Mouse (Mus musculus): ENCODE results near the gene Sfxn2. TPM values are rescaled to one million over a fixed set of nuclear protein-coding genes. Genes with fewer than 3 reads are reported as not detected.
A peak's percentile ranks its signal among the peaks of the same experiment; 100 is the strongest.

The Sfxn2 gene
- polyA plus RNA-seq, 1 experiment from 2014 or later: 8.4 TPM

DNA sequence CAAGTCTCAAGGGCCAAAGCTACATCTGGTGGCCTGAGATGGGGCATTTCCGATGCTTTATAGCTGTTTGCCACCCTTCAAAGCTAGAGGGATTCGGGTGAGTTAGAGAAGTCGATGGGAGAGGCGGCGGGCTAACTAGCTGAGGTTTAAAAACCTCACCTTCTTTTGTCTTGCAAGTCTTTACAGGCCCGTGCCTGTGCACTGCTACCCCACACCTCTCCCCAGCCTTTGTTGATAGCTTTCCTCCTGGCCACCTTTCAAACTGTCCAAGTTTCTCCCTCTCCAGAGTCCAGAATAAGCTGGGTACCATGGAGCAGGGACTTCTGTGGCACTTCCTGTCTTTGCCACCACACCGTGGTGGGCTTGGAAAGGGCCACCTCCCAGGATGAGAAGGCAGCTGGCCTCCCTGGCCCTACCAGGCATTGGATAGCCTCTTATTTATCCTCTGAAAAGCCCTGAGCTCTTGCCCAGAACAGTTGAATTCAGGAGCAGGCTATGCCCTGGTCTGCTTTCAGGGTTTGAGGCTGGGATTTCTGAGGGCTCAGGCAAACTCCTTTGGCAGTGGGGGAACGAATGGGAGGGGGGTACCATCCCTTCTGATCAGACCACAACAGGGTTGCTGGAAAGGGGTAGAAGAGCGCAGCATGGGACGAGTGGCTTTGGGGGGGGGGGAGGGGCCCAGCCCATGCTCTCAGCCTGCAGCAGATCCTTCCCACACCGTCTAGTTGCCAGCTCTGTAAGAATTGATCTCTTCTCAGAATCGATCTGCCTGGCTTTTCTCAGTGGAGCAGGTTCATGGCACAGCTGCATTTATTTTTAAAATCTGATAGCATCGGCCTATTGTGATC is 43.3 kb upstream of the Sfxn2 start:
- no peaks in the 10 kb centered on the region for H3K27me3 ChIP-seq (ENCODE audit: control insufficient read depth, insufficient read depth, low read length)
- H3K9me3 ChIP-seq (ENCODE audit: control insufficient read depth, low read length): no peaks in the 10 kb centered on the region
- DNase-seq (ENCODE audit: low spot score): no peak
- no peaks in the 10 kb centered on the region for H3K36me3 ChIP-seq (replicated peaks; ENCODE audit: control insufficient read depth, insufficient read depth)
- H3K4me3 ChIP-seq (replicated peaks; ENCODE audit: low read length): no peak overlapping the region
- H3K9ac ChIP-seq: peak overlapping the region; percentile 55; the same call in 1 of the 2 replicates
- peak; percentile 0; the same call in 1 of the 2 replicates for ATAC-seq (ENCODE audit: low FRiP score)
- peaks cover 81% of the 10 kb centered on the region for H3K4me1 ChIP-seq (replicated peaks; ENCODE audit: control insufficient read depth, insufficient read depth, low read length)
- peak overlapping the region; percentile 92 for H3K27ac ChIP-seq
- 6% methylated on average over 13 of the region's 13 CpGs for WGBS
- H3K4me2 ChIP-seq (replicated peaks): peak overlapping the region; percentile 57; the same call in 1 of the 2 replicates

GRCm38 (mm10) chr19:46530449-46530990 is 42.6 kb upstream of the Sfxn2 start:
- Histone ChIP-seq H3K4me3 (replicated peaks; ENCODE audit: low read length) (no peak overlapping the region), H3K9ac (peak overlapping the region; percentile 35), H3K27ac (peak overlapping the region; percentile 92), H3K36me3 (replicated peaks; ENCODE audit: control insufficient read depth, insufficient read depth) (no peaks in the 10 kb centered on the region), H3K9me3 (ENCODE audit: control insufficient read depth, low read length) (no peaks in the 10 kb centered on the region), H3K4me1 (replicated peaks; ENCODE audit: control insufficient read depth, insufficient read depth, low read length) (peaks cover 76% of the 10 kb centered on the region), H3K27me3 (ENCODE audit: control insufficient read depth, insufficient read depth, low read length) (no peaks in the 10 kb centered on the region), H3K4me2 (replicated peaks) (peak overlapping the region; percentile 17)
- 12% methylated on average over 8 of the region's 8 CpGs for WGBS
- no peak for ATAC-seq (ENCODE audit: low FRiP score)
- no peak for DNase-seq (ENCODE audit: low spot score)

GRCm38 (mm10) chr19:46531071-46532030 is 41.8 kb upstream of the Sfxn2 start:
- Histone ChIP-seq H3K27ac (peak overlapping the region; percentile 92), H3K36me3 (replicated peaks; ENCODE audit: control insufficient read depth, insufficient read depth) (no peaks in the 10 kb centered on the region), H3K9ac (peak overlapping the region; percentile 35), H3K4me1 (replicated peaks; ENCODE audit: control insufficient read depth, insufficient read depth, low read length) (peaks cover 72% of the 10 kb centered on the region), H3K4me2 (replicated peaks) (peak overlapping the region; percentile 17; the same call in 1 of the 2 replicates), H3K4me3 (replicated peaks; ENCODE audit: low read length) (no peak overlapping the region), H3K27me3 (ENCODE audit: control insufficient read depth, insufficient read depth, low read length) (no peaks in the 10 kb centered on the region), H3K9me3 (ENCODE audit: control insufficient read depth, low read length) (no peaks in the 10 kb centered on the region)
- ATAC-seq (ENCODE audit: low FRiP score) (no peak), DNase-seq (ENCODE audit: low spot score) (no peak)
- WGBS: 10% methylated on average over 16 of the region's 16 CpGs

GRCm38 (mm10) chr19:46532031-46532688 is 41.0 kb upstream of the Sfxn2 start:
- Histone ChIP-seq H3K36me3 (replicated peaks; ENCODE audit: control insufficient read depth, insufficient read depth) (peaks cover 5% of the 10 kb centered on the region; the same call in 1 of the 2 replicates), H3K4me2 (replicated peaks) (no peak overlapping the region), H3K4me3 (replicated peaks; ENCODE audit: low read length) (no peak overlapping the region), H3K27me3 (ENCODE audit: control insufficient read depth, insufficient read depth, low read length) (no peaks in the 10 kb centered on the region), H3K9me3 (ENCODE audit: control insufficient read depth, low read length) (no peaks in the 10 kb centered on the region), H3K4me1 (replicated peaks; ENCODE audit: control insufficient read depth, insufficient read depth, low read length) (peaks cover 66% of the 10 kb centered on the region), H3K9ac (peak overlapping the region; percentile 31; the same call in 1 of the 2 replicates), H3K27ac (peak overlapping the region; percentile 92)
- ATAC-seq (ENCODE audit: low FRiP score) (no peak), DNase-seq (ENCODE audit: low spot score) (no peak)
- WGBS: 11% methylated on average over 10 of the region's 10 CpGs

DNA sequence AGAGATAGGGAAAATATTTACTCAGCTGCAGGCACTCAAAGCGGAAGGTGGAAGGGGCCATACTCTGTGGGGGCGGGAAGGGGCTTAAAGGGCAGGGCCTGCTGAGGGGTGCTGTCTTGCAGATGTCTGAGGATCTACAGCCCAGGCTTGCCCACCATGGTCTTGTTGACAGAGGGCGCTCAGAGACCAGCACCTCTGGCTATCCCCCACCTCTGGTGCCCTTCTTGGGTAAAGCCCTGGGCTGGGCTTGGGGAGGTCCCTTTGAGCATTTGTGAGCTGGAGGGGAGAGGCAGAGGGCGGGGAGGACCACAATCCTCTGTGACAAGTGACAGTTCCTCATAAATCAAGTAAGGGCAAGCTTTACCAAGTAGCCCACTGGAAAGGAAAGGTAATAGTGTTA is 40.1 kb upstream of the Sfxn2 start:
- H3K4me2 ChIP-seq (replicated peaks): no peak overlapping the region
- H3K4me1 ChIP-seq (replicated peaks; ENCODE audit: control insufficient read depth, insufficient read depth, low read length): peaks cover 57% of the 10 kb centered on the region
- no peak for DNase-seq (ENCODE audit: low spot score)
- H3K9ac ChIP-seq: 0 out of 2 replicates have a peak overlapping the region, but pooled peaks have one; percentile 29
- no peak overlapping the region for H3K4me3 ChIP-seq (replicated peaks; ENCODE audit: low read length)
- H3K27ac ChIP-seq: peak overlapping the region; percentile 92
- ATAC-seq (ENCODE audit: low FRiP score): no peak
- H3K9me3 ChIP-seq (ENCODE audit: control insufficient read depth, low read length): no peaks in the 10 kb centered on the region
- WGBS: 51% methylated on average over 4 of the region's 4 CpGs
- H3K27me3 ChIP-seq (ENCODE audit: control insufficient read depth, insufficient read depth, low read length): no peaks in the 10 kb centered on the region
- peaks cover 9% of the 10 kb centered on the region; the same call in 1 of the 2 replicates for H3K36me3 ChIP-seq (replicated peaks; ENCODE audit: control insufficient read depth, insufficient read depth)

DNA sequence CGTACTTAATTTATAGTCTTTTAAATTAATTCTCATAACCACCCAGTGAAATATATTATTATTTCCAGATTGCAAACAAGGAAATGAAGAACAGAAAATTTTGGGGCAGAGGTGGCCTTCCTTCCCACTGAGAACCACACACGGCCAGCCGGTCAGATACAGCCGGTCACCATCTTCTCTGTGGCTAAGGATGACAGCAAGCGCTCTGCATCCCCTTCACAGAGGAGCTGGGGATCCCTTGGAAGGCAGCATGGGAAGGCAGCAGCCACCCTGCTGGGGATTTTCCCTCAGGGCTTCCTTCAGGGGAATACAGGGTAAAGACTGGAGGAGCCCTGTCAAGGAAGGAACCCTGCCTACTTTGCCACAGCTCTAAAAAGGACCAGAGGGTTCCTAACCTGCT is 39.6 kb upstream of the Sfxn2 start:
- 56% methylated on average over 5 of the region's 5 CpGs for WGBS
- Histone ChIP-seq H3K4me1 (replicated peaks; ENCODE audit: control insufficient read depth, insufficient read depth, low read length) (peaks cover 52% of the 10 kb centered on the region), H3K4me2 (replicated peaks) (no peak overlapping the region), H3K9me3 (ENCODE audit: control insufficient read depth, low read length) (no peaks in the 10 kb centered on the region), H3K9ac (peak overlapping the region; percentile 29; the same call in 1 of the 2 replicates), H3K27me3 (ENCODE audit: control insufficient read depth, insufficient read depth, low read length) (no peaks in the 10 kb centered on the region), H3K27ac (peak overlapping the region; percentile 92), H3K36me3 (replicated peaks; ENCODE audit: control insufficient read depth, insufficient read depth) (peaks cover 10% of the 10 kb centered on the region; the same call in 1 of the 2 replicates), H3K4me3 (replicated peaks; ENCODE audit: low read length) (no peak overlapping the region)
- DNase-seq (ENCODE audit: low spot score): no peak
- ATAC-seq (ENCODE audit: low FRiP score): no peak

DNA sequence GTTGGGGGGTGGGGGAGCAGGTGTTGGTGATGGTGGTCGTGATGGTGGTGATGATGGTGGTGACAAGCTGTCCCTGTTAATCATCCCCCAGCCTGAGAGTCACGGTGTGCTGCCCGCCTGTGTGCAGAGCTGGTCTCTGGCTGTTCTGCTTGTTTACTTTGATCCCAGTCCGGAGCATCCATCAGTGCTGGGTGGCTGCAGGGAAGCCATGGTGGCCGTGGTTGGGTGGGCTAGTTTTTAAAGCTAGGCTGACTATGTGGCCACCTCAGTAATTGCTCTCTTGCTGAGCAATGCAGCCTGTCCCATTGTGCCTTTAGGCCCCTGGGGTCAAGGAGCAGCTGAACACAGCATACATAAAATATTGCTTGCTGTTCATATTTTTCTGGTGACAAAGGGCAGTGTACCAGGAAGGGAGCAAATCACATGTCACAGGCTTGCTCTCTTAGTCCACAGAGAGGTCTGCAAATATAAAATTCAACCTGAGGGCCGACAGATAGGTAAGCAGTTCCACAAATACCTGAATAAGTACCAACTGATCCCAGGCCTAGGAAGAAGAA is 38.5 kb upstream of the Sfxn2 start:
- Histone ChIP-seq H3K9ac (no peak overlapping the region), H3K36me3 (replicated peaks; ENCODE audit: control insufficient read depth, insufficient read depth) (peaks cover 15% of the 10 kb centered on the region; the same call in 1 of the 2 replicates), H3K27me3 (ENCODE audit: control insufficient read depth, insufficient read depth, low read length) (no peaks in the 10 kb centered on the region), H3K4me1 (replicated peaks; ENCODE audit: control insufficient read depth, insufficient read depth, low read length) (peaks cover 42% of the 10 kb centered on the region), H3K4me2 (replicated peaks) (no peak overlapping the region), H3K4me3 (replicated peaks; ENCODE audit: low read length) (no peak overlapping the region), H3K9me3 (ENCODE audit: control insufficient read depth, low read length) (no peaks in the 10 kb centered on the region), H3K27ac (no peak overlapping the region)
- 35% methylated on average over 6 of the region's 6 CpGs for WGBS
- no peak for DNase-seq (ENCODE audit: low spot score)
- no peak for ATAC-seq (ENCODE audit: low FRiP score)

GRCm38 (mm10) chr19:46537357-46537756 is 35.8 kb upstream of the Sfxn2 start:
- no peak overlapping the region for H3K9ac ChIP-seq
- no peaks in the 10 kb centered on the region for H3K27me3 ChIP-seq (ENCODE audit: control insufficient read depth, insufficient read depth, low read length)
- no peak overlapping the region for H3K4me2 ChIP-seq (replicated peaks)
- no peak overlapping the region for H3K27ac ChIP-seq
- H3K4me3 ChIP-seq (replicated peaks; ENCODE audit: low read length): no peak overlapping the region
- WGBS: 82% methylated on average over 9 of the region's 9 CpGs
- H3K4me1 ChIP-seq (replicated peaks; ENCODE audit: control insufficient read depth, insufficient read depth, low read length): peaks cover 14% of the 10 kb centered on the region
- DNase-seq (ENCODE audit: low spot score) (no peak), ATAC-seq (ENCODE audit: low FRiP score) (no peak)
- no peaks in the 10 kb centered on the region for H3K9me3 ChIP-seq (ENCODE audit: control insufficient read depth, low read length)
- peaks cover 41% of the 10 kb centered on the region for H3K36me3 ChIP-seq (replicated peaks; ENCODE audit: control insufficient read depth, insufficient read depth)

Data from hindbrain, embryonic 14.5 days (tissue).